11 mouse cellular contexts compared by ENCODE assay signal in the genomic region with DNA sequence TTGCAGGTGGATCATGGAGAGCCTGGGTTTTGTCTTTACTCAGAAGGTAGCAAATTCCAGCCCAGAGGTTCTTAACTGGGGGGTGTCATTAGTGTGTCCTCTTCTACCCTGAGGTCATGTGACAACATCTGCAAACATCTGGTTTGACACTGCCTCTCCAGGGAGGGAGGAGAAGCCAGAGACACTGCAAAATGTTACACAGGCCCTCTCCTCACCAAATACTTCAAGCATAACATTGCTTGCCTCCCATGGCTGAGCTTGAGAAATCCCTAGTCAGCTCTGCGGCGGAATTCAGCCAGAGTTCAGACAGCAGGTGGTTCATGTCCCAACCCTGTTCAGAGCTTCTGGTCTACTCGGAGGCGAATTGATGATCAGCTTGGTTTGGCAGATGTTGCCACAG.
DNase-seq lines count a peak whose midpoint lies in the region; ATAC-seq and TF ChIP-seq lines count a peak whose summit lies in the region.
"Had no signal": no experiment of that assay in that cellular context is flagged by ENCODE, and none has a peak within 500 bp of the region (broad histone marks: within the 10 kb centered on the region; RNA-seq: fewer than 3 reads in every experiment).

No protein-coding gene starts in this region.

- peaks cover 6% of the 10 kb centered on the region for H3K4me1 ChIP-seq in embryonic facial prominence, embryonic 14.5 days (ENCODE audit: control insufficient read depth, insufficient read depth, low read length)
- H3K4me1 ChIP-seq in embryonic facial prominence, embryonic 10.5 days = 0 out of 2 replicates have a peak, but pooled peaks cover 7% of the 10 kb centered on the region
- H3K4me1 ChIP-seq in lung, adult 2 months (ENCODE audit: control insufficient read depth, insufficient read depth, low read length) = 0 out of 2 replicates have a peak, but pooled peaks cover 3% of the 10 kb centered on the region
- peaks cover 18% of the 10 kb centered on the region for H3K4me1 ChIP-seq in stomach, embryonic 16.5 days (ENCODE audit: control insufficient read depth, insufficient read depth, low read length)

- TF ChIP-seq POLR2A in lung, adult 2 months (IDR thresholded peaks at IDR 0.05; ENCODE audit: borderline replicate concordance, extremely low read depth, low read depth, low read length) = no peak

- WGBS in embryonic facial prominence, embryonic 14.5 days = 45% methylated on average over 4 of the region's 4 CpGs
- 80% methylated on average over 4 of the region's 4 CpGs for WGBS in embryonic facial prominence, embryonic 10.5 days
- 70% methylated on average over 4 of the region's 4 CpGs for whole genome bisulfite sequencing in lung, adult 2 months
- 29% methylated on average over 4 of the region's 4 CpGs for WGBS in stomach, embryonic 16.5 days

- no peaks in the 10 kb centered on the region for H3K36me3 ChIP-seq in embryonic facial prominence, embryonic 14.5 days (ENCODE audit: control insufficient read depth, insufficient read depth, low read length)
- no peaks in the 10 kb centered on the region for H3K36me3 ChIP-seq in embryonic facial prominence, embryonic 10.5 days (replicated peaks)
- no peaks in the 10 kb centered on the region for H3K36me3 ChIP-seq in stomach, embryonic 16.5 days (ENCODE audit: control insufficient read depth, insufficient read depth, low read length)
- H3K36me3 ChIP-seq: limb, embryonic 12.5 days had no signal

- no peaks in the 10 kb centered on the region for H3K27me3 ChIP-seq in embryonic facial prominence, embryonic 14.5 days (replicated peaks; ENCODE audit: control insufficient read depth, insufficient read depth, low read length)
- peaks cover 85% of the 10 kb centered on the region for H3K27me3 ChIP-seq in embryonic facial prominence, embryonic 10.5 days (replicated peaks; ENCODE audit: low read depth, poor library complexity, severe bottlenecking)
- no peaks in the 10 kb centered on the region for H3K27me3 ChIP-seq in stomach, embryonic 16.5 days (ENCODE audit: control insufficient read depth, insufficient read depth, low read length)

- peak; percentile 31; the same call in 1 of the 2 replicates for ATAC-seq in embryonic facial prominence, embryonic 14.5 days (ENCODE audit: low read depth)
- peak; percentile 78; the same call in 1 of the 2 replicates for ATAC-seq in stomach, embryonic 16.5 days (ENCODE audit: insufficient read depth, low FRiP score)
- ATAC-seq: hindbrain, postnatal 0 days had no signal

- no peak for TF ChIP-seq CTCF in lung, adult 2 months (IDR thresholded peaks at IDR 0.05; ENCODE audit: insufficient read depth, low read length)

- H3K9me3 ChIP-seq in embryonic facial prominence, embryonic 14.5 days (ENCODE audit: control insufficient read depth, low read length) = no peaks in the 10 kb centered on the region
- H3K9me3 ChIP-seq in embryonic facial prominence, embryonic 10.5 days = no peaks in the 10 kb centered on the region
- H3K9me3 ChIP-seq in stomach, embryonic 16.5 days (replicated peaks; ENCODE audit: control insufficient read depth, low read length) = no peaks in the 10 kb centered on the region
- H3K9me3 ChIP-seq: limb, embryonic 12.5 days had no signal

- peak; percentile 70 for DNase-seq in embryonic facial prominence, embryonic 14.5 days (ENCODE audit: low spot score)
- DNase-seq in embryonic facial prominence, embryonic 10.5 days (ENCODE audit: low spot score) = no peak
- DNase-seq in lung, adult 18-20 months = peak; percentile 24 to 52
- DNase-seq in lung, adult 2 months = no peak
- DNase-seq in layer of hippocampus, adult 9-11 months = peak; percentile 23
- no peak for DNase-seq in adrenal gland, adult 18-20 months (ENCODE audit: low spot score in 2 of 2)
- no peak for DNase-seq in T-cell, adult 2 months (ENCODE audit: low spot score)

- no peak overlapping the region for H3K4me2 ChIP-seq in embryonic facial prominence, embryonic 14.5 days (ENCODE audit: low read depth, low read length)
- H3K4me2 ChIP-seq in stomach, embryonic 16.5 days (ENCODE audit: low read depth, low read length) = no peak overlapping the region
- H3K4me2 ChIP-seq: limb, embryonic 12.5 days had no signal

- no peak overlapping the region for H3K27ac ChIP-seq in embryonic facial prominence, embryonic 14.5 days (replicated peaks; ENCODE audit: low read depth, low read length)
- no peak overlapping the region for H3K27ac ChIP-seq in embryonic facial prominence, embryonic 10.5 days (replicated peaks)
- peak overlapping the region; percentile 3 for H3K27ac ChIP-seq in stomach, embryonic 16.5 days (ENCODE audit: low read length)
- H3K27ac ChIP-seq: hindbrain, postnatal 0 days; limb, embryonic 12.5 days had no signal

- H3K4me3 ChIP-seq in embryonic facial prominence, embryonic 14.5 days (ENCODE audit: low read depth, low read length) = no peak overlapping the region
- H3K4me3 ChIP-seq in embryonic facial prominence, embryonic 10.5 days = no peak overlapping the region
- H3K4me3 ChIP-seq in lung, adult 2 months (replicated peaks; ENCODE audit: extremely low read depth, low read depth, low read length) = no peak overlapping the region
- H3K4me3 ChIP-seq in stomach, embryonic 16.5 days (replicated peaks; ENCODE audit: low read length) = no peak overlapping the region
- H3K4me3 ChIP-seq: limb, embryonic 12.5 days had no signal

- H3K9ac ChIP-seq in embryonic facial prominence, embryonic 14.5 days (ENCODE audit: low read depth, low read length) = no peak overlapping the region
- no peak overlapping the region for H3K9ac ChIP-seq in stomach, embryonic 16.5 days (ENCODE audit: low read length)
- H3K9ac ChIP-seq: forebrain, postnatal 0 days; limb, embryonic 12.5 days had no signal

Comparison
In these comparisons a context has a peak if more than half of its experiments do, and no peak if none do; other contexts are left out.
1. DNase-seq: peak in embryonic facial prominence, embryonic 14.5 days (single experiment), lung, adult 18-20 months (2 of 2) and layer of hippocampus, adult 9-11 months (single experiment); none in embryonic facial prominence, embryonic 10.5 days (single experiment), lung, adult 2 months (single experiment), adrenal gland, adult 18-20 months (0 of 2) and T-cell, adult 2 months (single experiment).